Mouse (Mus musculus) hindbrain, postnatal 0 days (tissue): ENCODE data around the gene Tprg. TPM values are rescaled to one million over a fixed set of nuclear protein-coding genes. Genes with fewer than 3 reads are reported as not detected.
A peak's percentile ranks its signal among the peaks of the same experiment; 100 is the strongest.

Source experiments
- ATAC-seq: fragments of 200-750 bp; cut with Nextera tagmentation; 2 replicates; pipeline ENCODE4 v1.8.0; 2017; ENCODE audit warnings: mild to moderate bottlenecking, moderate TSS enrichment, moderate library complexity
- DNase-seq: peaks from one replicate; pipeline ENCODE4 v3.0.0-alpha.2; 2015; ENCODE audit warnings: low spot score
- H3K27ac ChIP-seq: fragments of 300-500 bp; sonication (generic); 2 replicates; pipeline ENCODE4 v1.5.1; 2014; ENCODE audit warnings: mild to moderate bottlenecking
- H3K27me3 ChIP-seq: fragments of 300-500 bp; sonication (generic); 2 replicates; pipeline ENCODE4 v1.6.1; 2014; ENCODE audit warnings: low read length, mixed read lengths; ENCODE audit not compliant: insufficient read depth
- H3K36me3 ChIP-seq: fragments of 300-500 bp; sonication (generic); 2 replicates; pipeline ENCODE4 v1.6.1; 2014; ENCODE audit warnings: low read length, mixed read lengths; ENCODE audit not compliant: insufficient read depth
- H3K4me1 ChIP-seq: fragments of 300-500 bp; sonication (generic); 2 replicates; pipeline ENCODE4 v1.6.1; 2014; ENCODE audit warnings: antibody characterized with exemption, low read length, mixed read lengths; ENCODE audit not compliant: insufficient read depth
- H3K4me2 ChIP-seq: fragments of 300-500 bp; sonication (generic); 2 replicates; pipeline ENCODE4 v1.6.1; 2014; ENCODE audit warnings: low read depth, mild to moderate bottlenecking, low read length, moderate library complexity, mixed read lengths
- H3K4me3 ChIP-seq: fragments of 300-500 bp; sonication (generic); 2 replicates; pipeline ENCODE4 v1.5.1; 2014; ENCODE audit warnings: low read length
- H3K9ac ChIP-seq: fragments of 300-500 bp; sonication (generic); replicated peaks from 2 replicates; pipeline ENCODE4 v1.6.1; 2014; ENCODE audit warnings: mild to moderate bottlenecking, low read length, moderate library complexity, mixed read lengths
- H3K9me3 ChIP-seq: fragments of 300-500 bp; sonication (generic); 2 replicates; pipeline ENCODE4 v1.6.1; 2016; ENCODE audit warnings: low read length, mixed read lengths
- CTCF ChIP-seq: IDR thresholded peaks from 2 replicates; pipeline ENCODE4 v1.5.1; 2016; ENCODE audit warnings: antibody characterized with exemption, control low read depth, low read depth
- WGBS: fragments of 180-500 bp; shearing (Covaris S2); extraction: QIAGEN DNeasy Blood & Tissue Kit; methylation state at CpG from one replicate; pipeline ENCODE4 v1.1.7; 2014; 5-methylcytosine and 5-hydroxymethylcytosine counted together
- polyA plus RNA-seq: library from polyadenylated mRNA; unstranded; fragments of >200 nt; fragmentation: Nextera tagmentation; extraction: Ambion mirVana; gene quantifications from 2 replicates; pipeline ENCODE4 v1.2.1, GENCODE M21; 2015
- total RNA-seq: library from RNA; depleted of rRNA; stranded (reverse); fragments of >200 nt; gene quantifications from 2 replicates; pipeline ENCODE4 v1.2.3, GENCODE M21; 2014

Gene Tprg
- total and polyA plus RNA-seq, 2 experiments from 2014 or later: 0.13 to 0.16 TPM

GRCm38 (mm10) chr16:25374121-25374520 lies 87.5 kb downstream of the Tprg start:
- H3K4me2 ChIP-seq: no peak overlapping the region
- DNase-seq (no peak), ATAC-seq (no peak)
- H3K4me3 ChIP-seq: no peak overlapping the region
- WGBS: 76% methylated on average over 4 of the region's 4 CpGs
- H3K36me3 ChIP-seq: no peaks in the 10 kb centered on the region
- H3K4me1 ChIP-seq: no peaks in the 10 kb centered on the region
- TF ChIP-seq CTCF: no peak
- no peak overlapping the region for H3K9ac ChIP-seq
- H3K9me3 ChIP-seq: no peaks in the 10 kb centered on the region
- H3K27me3 ChIP-seq: no peaks in the 10 kb centered on the region
- no peak overlapping the region for H3K27ac ChIP-seq

GRCm38 (mm10) chr16:25374775-25375174 lies 88.2 kb downstream of the Tprg start:
- DNase-seq: peak; percentile 58

GRCm38 (mm10) chr16:25376720-25377373 lies 90.2 kb downstream of the Tprg start:
- Histone ChIP-seq H3K27ac (no peak overlapping the region), H3K4me1 (no peaks in the 10 kb centered on the region), H3K9me3 (no peaks in the 10 kb centered on the region), H3K9ac (no peak overlapping the region), H3K36me3 (no peaks in the 10 kb centered on the region), H3K4me3 (no peak overlapping the region), H3K27me3 (no peaks in the 10 kb centered on the region), H3K4me2 (no peak overlapping the region)
- ATAC-seq (peak; percentile 86), DNase-seq (peak; percentile 90)
- TF ChIP-seq CTCF: peak; percentile 91
- 27% methylated on average over 14 of the region's 14 CpGs for WGBS

More at GRCm38 (mm10) chr16:25374775-25375174, 88.2 kb downstream of the Tprg start:
- WGBS: 60% methylated on average over 5 of the region's 5 CpGs
- peak; percentile 73 for TF ChIP-seq CTCF
- no peak overlapping the region for H3K27ac ChIP-seq
- ATAC-seq: 0 out of 2 replicates have a peak, but pooled peaks have one; percentile 41
- no peaks in the 10 kb centered on the region for H3K27me3 ChIP-seq
- H3K4me3 ChIP-seq: no peak overlapping the region
- no peaks in the 10 kb centered on the region for H3K4me1 ChIP-seq
- no peak overlapping the region for H3K9ac ChIP-seq
- H3K9me3 ChIP-seq: no peaks in the 10 kb centered on the region
- no peak overlapping the region for H3K4me2 ChIP-seq
- no peaks in the 10 kb centered on the region for H3K36me3 ChIP-seq

- H3K4me2 ChIP-seq: no peak overlapping the region
- H3K9me3 ChIP-seq: no peaks in the 10 kb centered on the region
- DNase-seq (no peak), ATAC-seq (no peak)
- no peak for TF ChIP-seq CTCF
- no peak overlapping the region for H3K9ac ChIP-seq
- H3K27ac ChIP-seq: no peak overlapping the region
- H3K36me3 ChIP-seq: no peaks in the 10 kb centered on the region
- H3K27me3 ChIP-seq: no peaks in the 10 kb centered on the region
- H3K4me3 ChIP-seq: no peak overlapping the region
- H3K4me1 ChIP-seq: no peaks in the 10 kb centered on the region
- 84% methylated on average over 4 of the region's 4 CpGs for WGBS
Measured at GRCm38 (mm10) chr16:25377695-25378094, 91.1 kb downstream of the Tprg start.

- no peak for TF ChIP-seq CTCF
- no peaks in the 10 kb centered on the region for H3K36me3 ChIP-seq
- H3K9me3 ChIP-seq: no peaks in the 10 kb centered on the region; the same call in 1 of the 2 replicates
- no peak overlapping the region for H3K4me2 ChIP-seq
- DNase-seq (no peak), ATAC-seq (no peak)
- H3K4me3 ChIP-seq: no peak overlapping the region
- H3K4me1 ChIP-seq: no peaks in the 10 kb centered on the region
- WGBS: 75% methylated on average over 6 of the region's 6 CpGs
- H3K27ac ChIP-seq: no peak overlapping the region
- H3K9ac ChIP-seq: no peak overlapping the region
- no peaks in the 10 kb centered on the region for H3K27me3 ChIP-seq
Measured at GRCm38 (mm10) chr16:25385498-25386192, 99.0 kb downstream of the Tprg start.

GRCm38 (mm10) chr16:25394676-25395075 lies 108.1 kb downstream of the Tprg start:
- 86% methylated on average over 1 of the region's 1 CpGs for WGBS
- ATAC-seq (no peak), DNase-seq (no peak)
- Histone ChIP-seq H3K4me3 (no peak overlapping the region), H3K27me3 (no peaks in the 10 kb centered on the region), H3K27ac (no peak overlapping the region), H3K9ac (no peak overlapping the region), H3K4me2 (no peak overlapping the region), H3K9me3 (no peaks in the 10 kb centered on the region), H3K4me1 (no peaks in the 10 kb centered on the region), H3K36me3 (no peaks in the 10 kb centered on the region)
- TF ChIP-seq CTCF: no peak

- DNase-seq: peak; percentile 77
- no peaks in the 10 kb centered on the region for H3K27me3 ChIP-seq
- no peak for TF ChIP-seq CTCF
- 24% methylated on average over 6 of the region's 6 CpGs for WGBS
- peak; percentile 82 for ATAC-seq
- H3K9me3 ChIP-seq: no peaks in the 10 kb centered on the region
- no peak overlapping the region for H3K4me3 ChIP-seq
- H3K4me2 ChIP-seq: no peak overlapping the region
- H3K9ac ChIP-seq: no peak overlapping the region
- H3K4me1 ChIP-seq: peaks cover 7% of the 10 kb centered on the region; the same call in 1 of the 2 replicates
- H3K36me3 ChIP-seq: no peaks in the 10 kb centered on the region
- no peak overlapping the region for H3K27ac ChIP-seq
Measured at GRCm38 (mm10) chr16:25404156-25404555, 117.5 kb downstream of the Tprg start.
